Mouse (Mus musculus): Measurements from ENCODE around the gene Myom1.

- TF ChIP-seq CTCF (IDR thresholded peaks at IDR 0.05) = no peak
- TF ChIP-seq EP300 (IDR thresholded peaks at IDR 0.05) = no peak
Observed at GRCm38 (mm10) chr17:71168205-71168815, 165.9 kb downstream of the Myom1 start.
